Mouse (Mus musculus): ENCODE measurements around the gene Angptl6. TPM values are rescaled to one million over a fixed set of nuclear protein-coding genes. Genes with fewer than 3 reads are reported as not detected.

Gene Angptl6
- polyA plus RNA-seq, 1 experiment from 2014 or later: 7.9 TPM

- peaks cover 18% of the 10 kb centered on the region for H3K36me3 ChIP-seq (ENCODE audit: control insufficient read depth, insufficient read depth, low read length)
- 0 out of 2 replicates have a peak, but pooled peaks cover 4% of the 10 kb centered on the region for H3K4me1 ChIP-seq (replicated peaks; ENCODE audit: control insufficient read depth, insufficient read depth)
- TF ChIP-seq EP300 (optimal IDR thresholded peaks at IDR 0.05) (no peak), CTCF (IDR thresholded peaks at IDR 0.05; ENCODE audit: low read depth) (peak; percentile 96)
- peak; percentile 87 for ATAC-seq (ENCODE audit: low FRiP score, low TSS enrichment)
- H3K9ac ChIP-seq (ENCODE audit: low read length): peak within 1 kb of the TSS; percentile 94
- DNase-seq (ENCODE audit: low spot score): peak; percentile 89
- H3K27ac ChIP-seq (replicated peaks): peak within 1 kb of the TSS; percentile 73
- no peaks in the 10 kb centered on the region for H3K9me3 ChIP-seq (ENCODE audit: control insufficient read depth, low read length)
- 3% methylated on average over 34 of the region's 34 CpGs for WGBS
- H3K4me3 ChIP-seq (ENCODE audit: low read depth, low read length): peak within 1 kb of the TSS; percentile 93
- H3K27me3 ChIP-seq (ENCODE audit: control insufficient read depth, insufficient read depth, low read length): no peaks in the 10 kb centered on the region
- peak within 1 kb of the TSS; percentile 95 for H3K4me2 ChIP-seq (replicated peaks; ENCODE audit: low read depth)
These were observed 19.1 kb upstream of the Angptl6 start, which contains the start of gene Eif3g for GRCm38 (mm10) chr9:20898511-20899073. Eif3g (minus strand) TSS chr9:20898623.

- WGBS: 4% methylated on average over 30 of the region's 39 CpGs
These were observed 18.4 kb upstream of the Angptl6 start for GRCm38 (mm10) chr9:20897736-20898510.

DNA sequence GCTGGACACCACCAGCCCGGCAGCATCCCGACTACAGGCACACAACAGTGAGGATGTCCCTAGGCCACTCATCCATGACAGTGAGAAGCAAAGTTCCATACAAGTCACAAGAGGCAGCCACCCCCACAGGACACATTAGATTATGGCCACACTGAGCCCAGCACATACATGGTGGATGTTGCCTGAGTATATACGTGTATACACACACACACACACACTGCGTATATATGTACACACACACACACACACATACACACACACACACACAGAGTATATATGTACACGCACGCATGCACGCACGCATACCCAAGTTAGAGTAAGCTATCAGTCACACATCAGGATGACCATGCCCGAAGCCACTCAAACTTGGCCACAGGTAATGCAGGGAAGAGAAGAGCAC, 15.9 kb upstream of the Angptl6 start:
- 0 out of 2 replicates have a peak, but pooled peaks cover 4% of the 10 kb centered on the region for H3K4me1 ChIP-seq (replicated peaks; ENCODE audit: control insufficient read depth, insufficient read depth)
- no peak for TF ChIP-seq CTCF (IDR thresholded peaks at IDR 0.05; ENCODE audit: low read depth)
- no peak for TF ChIP-seq EP300 (optimal IDR thresholded peaks at IDR 0.05)
- ATAC-seq (ENCODE audit: low FRiP score, low TSS enrichment): no peak
- no peak overlapping the region for H3K4me2 ChIP-seq (replicated peaks; ENCODE audit: low read depth)
- no peak overlapping the region for H3K27ac ChIP-seq (replicated peaks)
- H3K27me3 ChIP-seq (ENCODE audit: control insufficient read depth, insufficient read depth, low read length): no peaks in the 10 kb centered on the region
- no peak for DNase-seq (ENCODE audit: low spot score)
- H3K9ac ChIP-seq (ENCODE audit: low read length): no peak overlapping the region
- no peaks in the 10 kb centered on the region for H3K9me3 ChIP-seq (ENCODE audit: control insufficient read depth, low read length)
- H3K36me3 ChIP-seq (ENCODE audit: control insufficient read depth, insufficient read depth, low read length): peaks cover 38% of the 10 kb centered on the region
- H3K4me3 ChIP-seq (ENCODE audit: low read depth, low read length): no peak overlapping the region
- 89% methylated on average over 9 of the region's 9 CpGs for WGBS

More at GRCm38 (mm10) chr9:20897736-20898510, 18.4 kb upstream of the Angptl6 start:
- Histone ChIP-seq H3K36me3 (ENCODE audit: control insufficient read depth, insufficient read depth, low read length) (peaks cover 18% of the 10 kb centered on the region), H3K4me2 (replicated peaks; ENCODE audit: low read depth) (peak overlapping the region; percentile 95), H3K9me3 (ENCODE audit: control insufficient read depth, low read length) (no peaks in the 10 kb centered on the region), H3K27me3 (ENCODE audit: control insufficient read depth, insufficient read depth, low read length) (no peaks in the 10 kb centered on the region), H3K27ac (replicated peaks) (peak overlapping the region; percentile 73), H3K4me1 (replicated peaks; ENCODE audit: control insufficient read depth, insufficient read depth) (0 out of 2 replicates have a peak, but pooled peaks cover 4% of the 10 kb centered on the region), H3K9ac (ENCODE audit: low read length) (peak overlapping the region; percentile 94), H3K4me3 (ENCODE audit: low read depth, low read length) (peak overlapping the region; percentile 93)
- no peak for TF ChIP-seq EP300 (optimal IDR thresholded peaks at IDR 0.05)
- TF ChIP-seq CTCF (IDR thresholded peaks at IDR 0.05; ENCODE audit: low read depth): no peak
- ATAC-seq (ENCODE audit: low FRiP score, low TSS enrichment): peak; percentile 76
- no peak for DNase-seq (ENCODE audit: low spot score)

DNA sequence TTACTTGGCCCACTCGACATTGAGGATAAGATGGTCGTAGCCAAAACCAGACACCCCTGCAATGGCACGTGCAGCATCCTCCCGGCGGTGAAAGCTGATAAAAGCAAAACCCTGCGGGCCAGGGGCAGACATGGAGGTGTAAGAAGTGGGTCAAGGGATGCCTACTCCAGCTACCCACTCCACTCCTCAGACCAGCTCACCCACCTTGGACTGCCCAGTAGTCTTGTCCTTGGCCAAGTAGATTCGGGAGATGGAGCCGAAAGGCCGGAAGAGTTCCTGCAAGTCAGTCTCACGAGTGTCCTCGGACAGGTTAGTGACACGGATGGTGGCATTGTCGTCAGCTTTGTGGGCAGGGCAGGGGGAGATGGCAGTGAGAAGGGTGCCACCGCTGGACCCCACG, 15.1 kb upstream of the Angptl6 start:
- Histone ChIP-seq H3K4me3 (ENCODE audit: low read depth, low read length) (no peak overlapping the region), H3K4me2 (replicated peaks; ENCODE audit: low read depth) (no peak overlapping the region), H3K27ac (replicated peaks) (no peak overlapping the region), H3K27me3 (ENCODE audit: control insufficient read depth, insufficient read depth, low read length) (no peaks in the 10 kb centered on the region), H3K9ac (ENCODE audit: low read length) (no peak overlapping the region), H3K36me3 (ENCODE audit: control insufficient read depth, insufficient read depth, low read length) (peaks cover 44% of the 10 kb centered on the region), H3K4me1 (replicated peaks; ENCODE audit: control insufficient read depth, insufficient read depth) (0 out of 2 replicates have a peak, but pooled peaks cover 4% of the 10 kb centered on the region), H3K9me3 (ENCODE audit: control insufficient read depth, low read length) (no peaks in the 10 kb centered on the region)
- WGBS: 84% methylated on average over 15 of the region's 15 CpGs
- no peak for DNase-seq (ENCODE audit: low spot score)
- ATAC-seq (ENCODE audit: low FRiP score, low TSS enrichment): no peak
- TF ChIP-seq CTCF (IDR thresholded peaks at IDR 0.05; ENCODE audit: low read depth) (no peak), EP300 (optimal IDR thresholded peaks at IDR 0.05) (no peak)

GRCm38 (mm10) chr9:20893590-20894343, 14.2 kb upstream of the Angptl6 start:
- Histone ChIP-seq H3K9ac (ENCODE audit: low read length) (no peak overlapping the region), H3K27me3 (ENCODE audit: control insufficient read depth, insufficient read depth, low read length) (no peaks in the 10 kb centered on the region), H3K9me3 (ENCODE audit: control insufficient read depth, low read length) (no peaks in the 10 kb centered on the region), H3K4me2 (replicated peaks; ENCODE audit: low read depth) (no peak overlapping the region), H3K4me3 (ENCODE audit: low read depth, low read length) (no peak overlapping the region), H3K4me1 (replicated peaks; ENCODE audit: control insufficient read depth, insufficient read depth) (peaks cover 4% of the 10 kb centered on the region; the same call in 1 of the 2 replicates), H3K36me3 (ENCODE audit: control insufficient read depth, insufficient read depth, low read length) (peaks cover 48% of the 10 kb centered on the region), H3K27ac (replicated peaks) (no peak overlapping the region)
- ATAC-seq (ENCODE audit: low FRiP score, low TSS enrichment): no peak
- 78% methylated on average over 13 of the region's 13 CpGs for WGBS
- DNase-seq (ENCODE audit: low spot score): no peak
- no peak for TF ChIP-seq CTCF (IDR thresholded peaks at IDR 0.05; ENCODE audit: low read depth)
- no peak for TF ChIP-seq EP300 (optimal IDR thresholded peaks at IDR 0.05)

Measured in stomach, postnatal 0 days (tissue).